Mouse (Mus musculus): ENCODE measurements around the gene Cxcl10. TPM values are rescaled to one million over a fixed set of nuclear protein-coding genes. Genes with fewer than 3 reads are reported as not detected.

Gene Cxcl10
- polyA plus RNA-seq (2017; shearing (Covaris generic)) = 45.9 TPM

DNA sequence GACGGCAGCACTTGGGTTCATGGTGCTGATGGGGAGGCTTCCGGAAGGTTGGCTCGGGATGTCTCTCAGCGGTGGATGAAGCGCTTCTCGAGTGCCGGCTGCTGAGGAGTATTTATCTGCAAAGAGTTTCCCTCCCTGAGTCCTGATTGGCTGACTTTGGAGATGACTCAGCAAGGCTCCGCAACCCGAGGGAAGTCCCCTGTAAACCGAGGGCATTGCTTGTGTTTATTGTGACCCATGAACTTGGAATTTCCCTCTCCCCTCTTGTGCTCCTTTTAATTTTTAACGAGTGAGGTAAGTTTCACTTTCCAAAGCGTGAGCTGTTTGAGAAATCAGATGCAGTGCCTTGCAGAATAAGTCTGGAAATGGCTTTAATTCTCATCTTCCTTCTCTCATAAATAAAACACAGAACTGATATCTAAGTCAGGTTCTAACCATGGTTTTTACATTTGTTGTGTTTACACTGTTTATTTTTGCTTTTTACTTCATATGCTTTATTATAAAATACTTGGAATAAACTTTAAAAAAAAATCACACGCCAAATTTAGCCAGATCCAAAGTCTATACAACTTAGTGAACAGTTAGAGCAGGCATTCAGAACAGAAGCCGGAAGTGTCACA, at the start of gene Cxcl10:
TSS of gene Cxcl10 (minus strand) at position 96 of the 620 bp plus-strand sequence.

DNA sequence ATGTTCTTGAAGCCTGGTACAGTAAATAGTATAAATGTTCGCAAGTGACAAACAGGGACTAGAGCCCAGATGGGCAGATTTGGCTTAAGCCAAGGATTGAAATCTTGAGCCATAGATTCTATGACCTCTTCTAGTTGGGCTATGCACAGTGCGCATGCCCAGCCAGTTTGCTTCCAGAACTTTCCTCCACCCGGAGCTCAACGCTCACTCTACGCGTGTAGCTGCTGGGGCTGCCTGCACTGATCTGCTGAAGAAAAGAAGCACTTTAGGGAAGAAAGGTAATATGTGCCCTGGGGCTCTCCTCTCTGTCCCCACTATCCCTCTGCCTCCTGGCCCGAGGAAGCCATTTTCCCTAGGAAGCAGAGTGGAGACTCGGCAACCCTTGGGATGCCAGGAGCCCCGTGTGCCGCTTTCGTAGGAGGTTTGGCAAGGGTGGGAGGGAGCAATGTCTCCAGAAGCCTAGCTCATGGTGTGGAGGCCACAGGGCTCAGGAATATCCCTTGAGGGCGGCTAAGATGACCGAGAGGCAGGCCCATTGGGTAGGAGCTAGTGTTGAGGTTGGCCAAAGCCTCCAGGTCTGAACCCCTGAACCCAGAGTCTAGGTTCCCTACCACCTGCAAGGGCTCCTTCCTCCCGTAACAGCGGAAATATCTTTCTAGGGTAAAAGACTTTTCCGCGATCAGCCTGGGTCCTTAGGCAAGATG, 16.9 kb downstream of the Cxcl10 start, which contains the start of gene Art3:
TSS of gene Art3 (plus strand) at position 193 of the 704 bp plus-strand sequence.

DNA sequence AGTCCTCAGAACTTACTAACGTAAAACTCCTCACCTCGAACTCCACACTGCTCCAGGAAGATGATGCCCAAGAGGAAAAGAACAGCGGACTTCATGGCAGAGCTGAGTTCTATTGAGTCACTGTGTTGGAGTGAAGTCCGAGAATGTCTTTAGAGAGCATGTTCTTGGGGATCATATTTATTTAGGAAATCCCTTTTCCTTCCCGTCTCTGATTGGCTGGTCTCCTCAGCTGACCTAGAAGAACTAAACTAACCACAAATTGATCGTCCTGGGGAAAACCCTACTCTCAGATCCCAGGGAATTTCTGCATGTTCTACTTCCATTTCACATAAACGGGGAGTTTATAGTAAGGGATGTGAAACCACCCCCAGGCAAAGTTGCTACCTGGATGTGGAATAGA, 20.8 kb downstream of the Cxcl10 start, which contains the start of gene Cxcl9:
TSS of gene Cxcl9 (minus strand) at position 151 of the 400 bp plus-strand sequence.

DNA sequence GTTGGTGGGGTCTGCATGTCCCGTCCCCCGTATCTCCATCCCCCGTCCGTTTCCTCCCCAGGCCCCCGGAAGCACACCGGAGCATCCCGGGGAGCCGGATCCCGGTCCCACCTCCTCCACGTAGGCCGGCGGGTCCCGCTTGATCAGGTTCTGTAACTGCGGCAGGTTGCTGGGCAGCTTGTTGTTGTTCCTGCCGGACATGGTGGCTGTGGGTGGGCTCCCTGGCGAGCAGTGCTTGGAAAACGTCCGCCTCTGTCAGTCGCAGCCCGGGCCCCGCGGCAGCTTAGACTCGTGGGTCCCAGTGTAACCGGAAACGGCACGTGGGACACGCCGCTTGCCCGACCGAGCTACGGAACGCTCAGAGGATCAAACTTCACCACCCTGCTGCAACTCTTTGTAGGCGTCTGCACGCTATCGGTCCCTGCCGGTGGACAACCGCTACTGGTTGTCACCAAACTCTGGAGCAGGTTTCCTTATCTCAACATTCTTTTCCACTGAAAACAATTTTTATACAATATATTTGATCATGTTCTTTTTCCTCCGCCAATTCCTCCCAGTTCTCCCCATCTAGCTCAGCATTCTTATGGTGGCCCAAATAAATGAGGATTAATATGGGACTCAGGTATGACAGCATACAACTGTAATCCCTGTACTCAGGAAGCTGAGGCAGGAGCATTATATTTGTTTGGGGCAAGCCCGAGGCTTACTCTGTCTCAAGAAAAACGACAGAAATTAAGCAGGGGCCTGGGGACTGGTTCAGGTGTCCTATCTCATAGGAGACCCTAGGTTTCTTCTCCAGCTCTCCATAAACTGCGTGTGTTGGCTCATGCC, 38.8 kb downstream of the Cxcl10 start, which contains the start of gene Sdad1:
TSS of gene Sdad1 (minus strand) at position 799 of the 831 bp plus-strand sequence.

Other genes starting within 250 kb of the Cxcl10 start
- 50.2 TPM for gene Uso1, start 211.0 kb downstream of the Cxcl10 start, polyA plus RNA-seq (2017; shearing (Covaris generic))
- gene U90926, start 133.5 kb downstream of the Cxcl10 start, polyA plus RNA-seq (2017; shearing (Covaris generic)) = not detected
- gene Ppef2, start 92.6 kb downstream of the Cxcl10 start, polyA plus RNA-seq (2017; shearing (Covaris generic)) = 0.27 TPM
- gene Naaa, start 70.7 kb downstream of the Cxcl10 start, polyA plus RNA-seq (2017; shearing (Covaris generic)) = 15.5 TPM
- 53.8 TPM for gene Sdad1, start 38.4 kb downstream of the Cxcl10 start, polyA plus RNA-seq (2017; shearing (Covaris generic))
- not detected for gene Cxcl9, start 20.8 kb downstream of the Cxcl10 start, polyA plus RNA-seq (2017; shearing (Covaris generic))
- gene Art3, start 17.1 kb downstream of the Cxcl10 start, polyA plus RNA-seq (2017; shearing (Covaris generic)) = 4.7 TPM
- gene Nup54, start 86.3 kb upstream of the Cxcl10 start, polyA plus RNA-seq (2017; shearing (Covaris generic)) = 40.6 TPM
- 21.2 TPM for gene Scarb2, start 157.9 kb upstream of the Cxcl10 start, polyA plus RNA-seq (2017; shearing (Covaris generic))
- not detected for gene Fam47e, start 206.2 kb upstream of the Cxcl10 start, polyA plus RNA-seq (2017; shearing (Covaris generic))